ENCODE assay signal across 8 mouse cellular contexts in genomic region chr19:46045696-46046311, GRCm38 (mm10). TPM values are rescaled to one million over a fixed set of nuclear protein-coding genes. Genes with fewer than 3 reads are reported as not detected.
A peak's percentile ranks its signal among the peaks of the same experiment; 100 is the strongest.
DNase-seq lines count a peak whose midpoint lies in the region; ATAC-seq lines count a peak whose summit lies in the region.

No protein-coding gene starts in this region.

- peaks cover 37% of the 10 kb centered on the region for H3K4me1 ChIP-seq in neural tube, embryonic 11.5 days (ENCODE audit: control insufficient read depth, insufficient read depth, low read length)
- H3K4me1 ChIP-seq in brown adipose tissue, adult 24 weeks (ENCODE audit: control insufficient read depth, insufficient read depth, insufficient read length, low read length): peaks cover 20% of the 10 kb centered on the region
- peaks cover 49% of the 10 kb centered on the region for H3K4me1 ChIP-seq in hindbrain, embryonic 13.5 days (replicated peaks)
- peaks cover 49% of the 10 kb centered on the region for H3K4me1 ChIP-seq in limb, embryonic 12.5 days (replicated peaks)
- peaks cover 45% of the 10 kb centered on the region for H3K4me1 ChIP-seq in midbrain, embryonic 11.5 days (ENCODE audit: control insufficient read depth, insufficient read depth, low read length)
- peaks cover 42% of the 10 kb centered on the region for H3K4me1 ChIP-seq in stomach, embryonic 15.5 days

- no peaks in the 10 kb centered on the region for H3K27me3 ChIP-seq in neural tube, embryonic 11.5 days (ENCODE audit: control insufficient read depth, insufficient read depth, low read length)
- H3K27me3 ChIP-seq in hindbrain, embryonic 13.5 days: no peaks in the 10 kb centered on the region
- H3K27me3 ChIP-seq in limb, embryonic 12.5 days: no peaks in the 10 kb centered on the region
- H3K27me3 ChIP-seq in midbrain, embryonic 11.5 days (ENCODE audit: control insufficient read depth, insufficient read depth, low read length): no peaks in the 10 kb centered on the region
- no peaks in the 10 kb centered on the region for H3K27me3 ChIP-seq in stomach, embryonic 15.5 days (replicated peaks)

- ATAC-seq in neural tube, embryonic 11.5 days (ENCODE audit: insufficient read depth, low FRiP score, low TSS enrichment): peak; percentile 16
- peak; percentile 38 for ATAC-seq in frontal cortex, adult (ENCODE audit: low TSS enrichment)
- ATAC-seq in hindbrain, embryonic 13.5 days (ENCODE audit: low FRiP score): peak; percentile 30
- peak; percentile 18 for ATAC-seq in limb, embryonic 12.5 days (ENCODE audit: insufficient number of reproducible peaks, insufficient read depth, low FRiP score, low TSS enrichment, low read depth)
- ATAC-seq in midbrain, embryonic 11.5 days (ENCODE audit: low FRiP score): peak; percentile 12
- ATAC-seq in stomach, embryonic 15.5 days (ENCODE audit: insufficient read depth, low FRiP score, low read depth): peak; percentile 57

- no peaks in the 10 kb centered on the region for H3K9me3 ChIP-seq in neural tube, embryonic 11.5 days (ENCODE audit: control insufficient read depth, low read length)
- no peaks in the 10 kb centered on the region for H3K9me3 ChIP-seq in hindbrain, embryonic 13.5 days
- H3K9me3 ChIP-seq in limb, embryonic 12.5 days: no peaks in the 10 kb centered on the region
- no peaks in the 10 kb centered on the region for H3K9me3 ChIP-seq in midbrain, embryonic 11.5 days (ENCODE audit: control insufficient read depth, low read length)
- H3K9me3 ChIP-seq in stomach, embryonic 15.5 days: no peaks in the 10 kb centered on the region

- H3K27ac ChIP-seq in neural tube, embryonic 11.5 days (ENCODE audit: low read depth, low read length): peak overlapping the region; percentile 96
- H3K27ac ChIP-seq in brown adipose tissue, adult 24 weeks (replicated peaks; ENCODE audit: low read depth, low read length): peak overlapping the region; percentile 95
- peak overlapping the region; percentile 99 for H3K27ac ChIP-seq in hindbrain, embryonic 13.5 days
- H3K27ac ChIP-seq in limb, embryonic 12.5 days: peak overlapping the region; percentile 99
- H3K27ac ChIP-seq in midbrain, embryonic 11.5 days (ENCODE audit: low read depth, low read length): peak overlapping the region; percentile 87
- peak overlapping the region; percentile 99 for H3K27ac ChIP-seq in stomach, embryonic 15.5 days

- peak overlapping the region; percentile 95 for H3K4me3 ChIP-seq in neural tube, embryonic 11.5 days (ENCODE audit: low read depth, low read length)
- peak overlapping the region; percentile 95 for H3K4me3 ChIP-seq in brown adipose tissue, adult 24 weeks (ENCODE audit: insufficient read depth, low read depth, low read length)
- H3K4me3 ChIP-seq in hindbrain, embryonic 13.5 days: peak overlapping the region; percentile 93
- H3K4me3 ChIP-seq in limb, embryonic 12.5 days (replicated peaks): peak overlapping the region; percentile 95
- peak overlapping the region; percentile 92 for H3K4me3 ChIP-seq in midbrain, embryonic 11.5 days (ENCODE audit: low read depth, low read length)
- peak overlapping the region; percentile 95 for H3K4me3 ChIP-seq in stomach, embryonic 15.5 days (replicated peaks)

- peak overlapping the region; percentile 80 for H3K4me2 ChIP-seq in neural tube, embryonic 11.5 days (ENCODE audit: low read depth)
- peak overlapping the region; percentile 98 for H3K4me2 ChIP-seq in hindbrain, embryonic 13.5 days
- H3K4me2 ChIP-seq in limb, embryonic 12.5 days: peak overlapping the region; percentile 98
- H3K4me2 ChIP-seq in midbrain, embryonic 11.5 days: peak overlapping the region; percentile 87
- H3K4me2 ChIP-seq in stomach, embryonic 15.5 days: peak overlapping the region; percentile 90

- WGBS in neural tube, embryonic 11.5 days: 0% methylated on average over 7 of the region's 7 CpGs
- 1% methylated on average over 7 of the region's 7 CpGs for WGBS in hindbrain, embryonic 13.5 days
- 0% methylated on average over 7 of the region's 7 CpGs for WGBS in limb, embryonic 12.5 days
- WGBS in midbrain, embryonic 11.5 days: 4% methylated on average over 7 of the region's 7 CpGs
- 0% methylated on average over 7 of the region's 7 CpGs for WGBS in stomach, embryonic 15.5 days

- peak overlapping the region; percentile 96 for H3K9ac ChIP-seq in neural tube, embryonic 11.5 days (ENCODE audit: low read length)
- peak overlapping the region; percentile 99 for H3K9ac ChIP-seq in hindbrain, embryonic 13.5 days
- peak overlapping the region; percentile 95 for H3K9ac ChIP-seq in limb, embryonic 12.5 days (replicated peaks)
- peak overlapping the region; percentile 93 for H3K9ac ChIP-seq in midbrain, embryonic 11.5 days (ENCODE audit: low read length)
- H3K9ac ChIP-seq in stomach, embryonic 15.5 days: peak overlapping the region; percentile 97

- no peaks in the 10 kb centered on the region for H3K36me3 ChIP-seq in neural tube, embryonic 11.5 days (ENCODE audit: control insufficient read depth, insufficient read depth, low read length)
- H3K36me3 ChIP-seq in hindbrain, embryonic 13.5 days: no peaks in the 10 kb centered on the region
- no peaks in the 10 kb centered on the region for H3K36me3 ChIP-seq in limb, embryonic 12.5 days
- no peaks in the 10 kb centered on the region for H3K36me3 ChIP-seq in midbrain, embryonic 11.5 days (ENCODE audit: control insufficient read depth, insufficient read depth, low read length)
- no peaks in the 10 kb centered on the region for H3K36me3 ChIP-seq in stomach, embryonic 15.5 days

- DNase-seq in neural tube, embryonic 11.5 days (ENCODE audit: low spot score): no peak
- DNase-seq in neural tube, embryonic 10.5 days (ENCODE audit: extremely low spot score, low spot score): no peak
- DNase-seq in midbrain, embryonic 11.5 days (ENCODE audit: low spot score, missing footprints): peak; percentile 89

RNA-seq across cellular contexts. Expression of gene Ldb1, which starts 0.8 kb away (rescaled TPM):
- 93.0 and 97.9 TPM in 2 replicates for polyA plus RNA-seq in neural tube, embryonic 11.5 days (2014; fragmentation: Nextera tagmentation; extraction: Ambion mirVana)
- polyA plus RNA-seq in brown adipose tissue, adult 24 weeks (2012; ENCODE audit: insufficient read depth, insufficient read length, missing spikeins): 23.9 and 26.5 TPM in 2 replicates
- 120 and 127 TPM in 2 replicates for polyA plus RNA-seq in hindbrain, embryonic 13.5 days (2015; fragmentation: Nextera tagmentation; extraction: Ambion mirVana)
- 135 and 145 TPM in 2 replicates for polyA plus RNA-seq in limb, embryonic 12.5 days (2016; fragmentation: Nextera tagmentation; extraction: Ambion mirVana)
- 72.1 and 77.0 TPM in 2 replicates for polyA plus RNA-seq in midbrain, embryonic 11.5 days (2014; fragmentation: Nextera tagmentation; extraction: Ambion mirVana)
- 73.9 and 74.1 TPM in 2 replicates for polyA plus RNA-seq in stomach, embryonic 15.5 days (2015; fragmentation: Nextera tagmentation; extraction: Ambion mirVana)

RNA-seq across cellular contexts. Expression of gene Pprc1, which starts 1.1 kb away (rescaled TPM):
- 42.2 and 46.1 TPM in 2 replicates for polyA plus RNA-seq in neural tube, embryonic 11.5 days (2014; fragmentation: Nextera tagmentation; extraction: Ambion mirVana)
- 3.9 and 6.6 TPM in 2 replicates for polyA plus RNA-seq in brown adipose tissue, adult 24 weeks (2012; ENCODE audit: insufficient read depth, insufficient read length, missing spikeins)
- polyA plus RNA-seq in hindbrain, embryonic 13.5 days (2015; fragmentation: Nextera tagmentation; extraction: Ambion mirVana): 18.7 and 22.2 TPM in 2 replicates
- polyA plus RNA-seq in limb, embryonic 12.5 days (2016; fragmentation: Nextera tagmentation; extraction: Ambion mirVana): 32.7 and 39.1 TPM in 2 replicates
- 38.2 and 48.5 TPM in 2 replicates for polyA plus RNA-seq in midbrain, embryonic 11.5 days (2014; fragmentation: Nextera tagmentation; extraction: Ambion mirVana)
- polyA plus RNA-seq in stomach, embryonic 15.5 days (2015; fragmentation: Nextera tagmentation; extraction: Ambion mirVana): 32.7 and 37.5 TPM in 2 replicates

RNA-seq across cellular contexts. Expression of gene Nolc1, which starts 29.9 kb away (rescaled TPM):
- polyA plus RNA-seq in neural tube, embryonic 11.5 days (2014; fragmentation: Nextera tagmentation; extraction: Ambion mirVana): 103 and 112 TPM in 2 replicates
- 21.2 and 26.8 TPM in 2 replicates for polyA plus RNA-seq in brown adipose tissue, adult 24 weeks (2012; ENCODE audit: insufficient read depth, insufficient read length, missing spikeins)
- polyA plus RNA-seq in hindbrain, embryonic 13.5 days (2015; fragmentation: Nextera tagmentation; extraction: Ambion mirVana): 73.4 and 79.5 TPM in 2 replicates
- 107 TPM in 2 replicates for polyA plus RNA-seq in limb, embryonic 12.5 days (2016; fragmentation: Nextera tagmentation; extraction: Ambion mirVana)
- polyA plus RNA-seq in midbrain, embryonic 11.5 days (2014; fragmentation: Nextera tagmentation; extraction: Ambion mirVana): 115 and 117 TPM in 2 replicates
- 79.3 and 89.8 TPM in 2 replicates for polyA plus RNA-seq in stomach, embryonic 15.5 days (2015; fragmentation: Nextera tagmentation; extraction: Ambion mirVana)

RNA-seq across cellular contexts. Expression of gene Hps6, which starts 42.5 kb away (rescaled TPM):
- polyA plus RNA-seq in neural tube, embryonic 11.5 days (2014; fragmentation: Nextera tagmentation; extraction: Ambion mirVana): 2.6 and 2.9 TPM in 2 replicates
- polyA plus RNA-seq in brown adipose tissue, adult 24 weeks (2012; ENCODE audit: insufficient read depth, insufficient read length, missing spikeins): 1.8 and 2.1 TPM in 2 replicates
- polyA plus RNA-seq in hindbrain, embryonic 13.5 days (2015; fragmentation: Nextera tagmentation; extraction: Ambion mirVana): 3.1 and 3.8 TPM in 2 replicates
- 6.4 and 7.2 TPM in 2 replicates for polyA plus RNA-seq in limb, embryonic 12.5 days (2016; fragmentation: Nextera tagmentation; extraction: Ambion mirVana)
- 1.0 and 1.4 TPM in 2 replicates for polyA plus RNA-seq in midbrain, embryonic 11.5 days (2014; fragmentation: Nextera tagmentation; extraction: Ambion mirVana)
- polyA plus RNA-seq in stomach, embryonic 15.5 days (2015; fragmentation: Nextera tagmentation; extraction: Ambion mirVana): 8.1 TPM in 2 replicates

RNA-seq across cellular contexts. Expression of gene Armh3, which starts 47.5 kb away (rescaled TPM):
- polyA plus RNA-seq in neural tube, embryonic 11.5 days (2014; fragmentation: Nextera tagmentation; extraction: Ambion mirVana): 16.7 and 17.9 TPM in 2 replicates
- polyA plus RNA-seq in brown adipose tissue, adult 24 weeks (2012; ENCODE audit: insufficient read depth, insufficient read length, missing spikeins): 6.6 and 8.3 TPM in 2 replicates
- polyA plus RNA-seq in hindbrain, embryonic 13.5 days (2015; fragmentation: Nextera tagmentation; extraction: Ambion mirVana): 22.8 and 23.9 TPM in 2 replicates
- polyA plus RNA-seq in limb, embryonic 12.5 days (2016; fragmentation: Nextera tagmentation; extraction: Ambion mirVana): 19.8 and 19.9 TPM in 2 replicates
- polyA plus RNA-seq in midbrain, embryonic 11.5 days (2014; fragmentation: Nextera tagmentation; extraction: Ambion mirVana): 13.9 and 14.2 TPM in 2 replicates
- polyA plus RNA-seq in stomach, embryonic 15.5 days (2015; fragmentation: Nextera tagmentation; extraction: Ambion mirVana): 13.1 and 17.3 TPM in 2 replicates
